Mouse (Mus musculus) MEL (cell line): ENCODE measurements at regions not wholly inside any gene's neighbourhood (a gene's known extent, or its start where the extent isn't known, plus 50 kb on each side); places are given as distances from the start of the nearest gene placed in this dataset.

Source experiments
- CTCF ChIP-seq, 3 experiments: IDR thresholded peaks in 2 of 3; conservative IDR thresholded peaks in 1 of 3; 2 replicates each; pipeline ENCODE4 v1.5.1; 2011 to 2012; ENCODE audit warnings: low read length in 3 of 3, low read depth in 2 of 3, mild to moderate bottlenecking in 2 of 3, improper control_type of control experiment in 1 of 3, inconsistent platforms in 1 of 3, mixed read lengths in 1 of 3, moderate library complexity in 1 of 3; ENCODE audit not compliant: control insufficient read depth in 1 of 3, insufficient read depth in 1 of 3, poor library complexity in 1 of 3, severe bottlenecking in 1 of 3
- E2F4 ChIP-seq: IDR thresholded peaks from 2 replicates; pipeline ENCODE4 v1.6.1; 2011; ENCODE audit warnings: low read depth, low read length, improper control_type of control experiment, borderline replicate concordance
- ELF1 ChIP-seq: IDR thresholded peaks from 2 replicates; pipeline ENCODE4 v1.6.1; 2014; ENCODE audit warnings: low read depth, mild to moderate bottlenecking, inconsistent platforms, low read length, improper control_type of control experiment, moderate library complexity
- EP300 ChIP-seq, 2 experiments: IDR thresholded peaks; 2 replicates each; pipeline ENCODE4 v1.6.1; 2011; ENCODE audit warnings: improper control_type of control experiment in 2 of 2, low read length in 2 of 2, low read depth in 1 of 2, mild to moderate bottlenecking in 1 of 2
- POLR2A ChIP-seq, 2 experiments: IDR thresholded peaks; 2 replicates each; pipeline ENCODE4 v1.6.1; 2011 to 2012; ENCODE audit warnings: low read length in 2 of 2, mild to moderate bottlenecking in 2 of 2, control low read depth in 1 of 2, improper control_type of control experiment in 1 of 2, low read depth in 1 of 2, moderate library complexity in 1 of 2; ENCODE audit not compliant: control insufficient read depth in 1 of 2, insufficient read depth in 1 of 2, poor library complexity in 1 of 2
- UBTF ChIP-seq: IDR thresholded peaks from 2 replicates; pipeline ENCODE4 v1.6.1; 2012; ENCODE audit warnings: low read depth, mild to moderate bottlenecking, inconsistent platforms, low read length, improper control_type of control experiment, moderate library complexity, borderline replicate concordance; ENCODE audit not compliant: insufficient read depth

DNA sequence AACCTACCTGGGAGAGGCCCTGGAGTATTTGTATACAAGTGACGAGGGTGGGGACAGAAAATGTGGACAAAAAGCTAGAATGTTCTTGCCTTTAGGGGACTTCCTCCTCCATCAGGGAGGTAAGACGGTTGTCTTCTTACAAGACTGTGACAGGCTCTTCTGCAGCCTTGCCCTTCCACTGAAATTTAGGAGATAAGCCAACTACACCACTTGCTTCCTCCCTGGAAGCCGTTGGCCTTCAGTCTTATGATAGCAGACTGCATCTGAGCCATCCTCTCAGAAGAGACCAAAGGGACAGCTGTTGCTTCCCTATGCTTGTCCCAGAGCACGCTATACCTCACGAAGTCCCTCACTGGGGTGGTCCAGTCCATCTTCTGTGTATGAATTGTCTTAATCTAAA is 106.5 kb upstream of the Mrps10 start:
- no peak for TF ChIP-seq UBTF
- TF ChIP-seq POLR2A (IDR thresholded peaks at IDR 0.05; ENCODE audit: control insufficient read depth in 1 of 2, insufficient read depth in 1 of 2, low read depth in 1 of 2, low read length in 2 of 2, poor library complexity in 1 of 2) = no peak
- TF ChIP-seq ELF1 = no peak
- TF ChIP-seq CTCF (IDR thresholded peaks at IDR 0.05 in 2 of 3, conservative IDR thresholded peaks at IDR 0.05 in 1 of 3; ENCODE audit: control insufficient read depth in 1 of 3, insufficient read depth in 1 of 3, low read depth in 2 of 3, low read length in 3 of 3, poor library complexity in 1 of 3, severe bottlenecking in 1 of 3) = no peak
- no peak for TF ChIP-seq EP300 (IDR thresholded peaks at IDR 0.05; ENCODE audit: low read depth in 1 of 2, low read length in 2 of 2)
- no peak for TF ChIP-seq E2F4
